Mouse (Mus musculus) ES-Bruce4 (cell line): Measurements from ENCODE around the gene Oscp1.

ENCODE experiments used
- CTCF ChIP-seq: IDR thresholded peaks from one replicate; pipeline ENCODE4 v1.8.1; 2011; ENCODE audit warnings: low read depth, low read length
- POLR2A ChIP-seq: IDR thresholded peaks from one replicate; pipeline ENCODE4 v1.8.1; 2011; ENCODE audit warnings: low read length; ENCODE audit not compliant: insufficient read depth

DNA sequence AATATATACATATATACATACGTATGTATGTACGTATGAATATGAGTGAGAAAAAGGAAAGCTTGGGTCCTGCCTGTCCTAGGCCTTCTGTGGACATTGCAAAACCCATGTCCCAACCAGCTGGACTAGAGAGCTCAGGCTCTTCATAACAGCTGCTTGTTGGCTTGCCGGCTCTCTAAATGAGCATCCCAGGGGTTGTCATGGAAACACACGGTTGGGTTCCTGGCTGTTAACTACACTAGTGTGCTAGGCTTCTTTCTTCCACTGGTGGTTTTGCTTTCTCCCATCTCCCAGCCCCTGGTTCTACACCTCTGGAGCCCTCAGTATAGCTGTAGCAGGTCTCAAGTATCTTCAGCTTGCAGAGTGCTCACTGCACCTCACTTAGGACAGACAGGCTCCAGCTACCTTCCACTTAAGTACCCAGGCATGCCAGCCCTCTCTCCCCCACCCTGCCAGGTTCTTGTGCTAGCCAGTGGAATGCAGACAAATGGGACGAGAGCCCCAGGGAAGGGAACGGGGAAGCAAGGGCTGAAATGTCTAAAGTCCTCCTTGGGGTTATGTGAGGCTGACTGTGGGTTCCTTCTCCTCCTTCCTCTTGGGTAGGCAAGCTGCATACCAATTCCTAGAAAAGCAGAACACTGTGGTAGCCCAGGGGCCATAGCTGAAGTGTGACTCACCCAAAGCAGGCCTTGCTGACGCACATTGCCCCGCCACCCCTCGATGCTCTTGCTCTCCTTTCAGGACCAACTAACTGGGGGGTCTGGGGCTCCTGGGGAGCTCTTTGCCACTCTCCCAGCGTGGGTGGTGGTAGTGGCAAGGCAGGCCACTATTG, 73.1 kb downstream of the Oscp1 start:
- TF ChIP-seq CTCF, result no peak
- no peak for TF ChIP-seq POLR2A
